Mouse (Mus musculus) bone marrow, adult 2 months (tissue): ENCODE measurements at regions not wholly inside any gene's neighbourhood (a gene's known extent, or its start where the extent isn't known, plus 50 kb on each side); places are given as distances from the start of the nearest gene placed in this dataset.
"Not testable (repeated sequence)": the region's sequence is repeated elsewhere in the genome, so short reads cannot be mapped to it uniquely, and the experiment has no call there.

ENCODE experiments used
- CTCF ChIP-seq: fragments of 200-500 bp; IDR thresholded peaks from 2 replicates; pipeline ENCODE4 v1.5.1; 2011; ENCODE audit warnings: low read length, control low read depth; ENCODE audit not compliant: control insufficient read depth, insufficient read depth
- POLR2A ChIP-seq: fragments of 200-500 bp; IDR thresholded peaks from 2 replicates; pipeline ENCODE4 v1.6.1; 2011; ENCODE audit warnings: low read depth, mild to moderate bottlenecking, control low read depth, low read length, borderline replicate concordance; ENCODE audit not compliant: control insufficient read depth

GRCm38 (mm10) chr14:53599299-53599698, 654.6 kb downstream of the Dad1 start:
- TF ChIP-seq POLR2A, CTCF: not testable (repeated sequence)
